Mouse (Mus musculus): ENCODE data around the gene Fam83g. TPM values are rescaled to one million over a fixed set of nuclear protein-coding genes. Genes with fewer than 3 reads are reported as not detected.

The Fam83g gene
- polyA plus RNA-seq, 1 experiment, result not detected

DNA sequence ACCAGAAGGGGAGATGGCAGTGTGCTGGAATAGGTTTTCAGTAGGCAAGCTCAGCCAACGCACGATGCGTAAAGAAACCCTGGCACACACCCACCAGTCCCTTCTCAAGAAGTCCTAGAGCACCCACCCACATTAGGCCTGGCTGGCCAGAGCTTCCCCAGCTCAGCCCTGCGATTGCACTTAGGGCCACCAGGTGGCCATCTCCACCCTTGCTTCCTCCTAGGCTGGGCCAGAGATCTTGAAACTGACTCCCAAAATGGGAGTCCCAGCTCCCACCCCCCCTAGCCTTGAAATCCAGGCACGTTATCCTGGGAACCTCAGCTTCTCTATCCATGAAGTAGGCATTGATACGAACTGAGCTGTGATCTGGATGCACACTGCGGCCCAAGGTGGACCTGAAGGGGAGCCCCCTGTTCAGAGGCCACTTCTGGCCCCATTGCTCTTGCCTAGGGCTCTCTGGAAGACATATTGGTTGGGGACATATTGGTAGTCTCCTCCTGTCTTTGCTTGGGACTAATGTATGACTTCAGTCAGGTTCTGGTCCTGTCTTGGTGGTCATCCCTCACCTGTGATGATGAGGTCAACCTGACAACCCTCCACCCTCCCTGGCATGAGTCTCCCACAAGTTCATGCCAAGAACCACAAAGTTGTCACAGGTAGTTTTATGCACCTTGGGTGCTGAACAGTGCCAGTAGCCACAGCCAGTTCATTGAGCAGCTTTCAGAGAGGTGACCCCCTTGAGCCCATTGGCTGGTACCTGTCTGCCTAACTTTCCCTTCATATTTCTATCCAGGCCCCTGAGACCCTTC is 17.7 kb upstream of the Fam83g start:
- Histone ChIP-seq H3ac (ENCODE audit: control insufficient read depth, insufficient read length, low read depth) (no peak overlapping the region), H3K79me3 (ENCODE audit: low read depth) (no peaks in the 10 kb centered on the region), H3K36me3 (ENCODE audit: control insufficient read depth, insufficient read depth) (no peaks in the 10 kb centered on the region), H3K4me3 (ENCODE audit: insufficient read depth, poor library complexity, severe bottlenecking) (no peak overlapping the region), H3K79me2 (ENCODE audit: control insufficient read depth, insufficient read depth) (no peaks in the 10 kb centered on the region), H3K27me3 (ENCODE audit: control insufficient read depth, insufficient read depth, insufficient read length) (peaks cover 4% of the 10 kb centered on the region)
- no peak for TF ChIP-seq MYOD1 (IDR thresholded peaks at IDR 0.05; ENCODE audit: control insufficient read depth, insufficient read length, low read depth)
- peak; percentile 68 for TF ChIP-seq CTCF (IDR thresholded peaks at IDR 0.05; ENCODE audit: control insufficient read depth, insufficient read depth, insufficient read length)

DNA sequence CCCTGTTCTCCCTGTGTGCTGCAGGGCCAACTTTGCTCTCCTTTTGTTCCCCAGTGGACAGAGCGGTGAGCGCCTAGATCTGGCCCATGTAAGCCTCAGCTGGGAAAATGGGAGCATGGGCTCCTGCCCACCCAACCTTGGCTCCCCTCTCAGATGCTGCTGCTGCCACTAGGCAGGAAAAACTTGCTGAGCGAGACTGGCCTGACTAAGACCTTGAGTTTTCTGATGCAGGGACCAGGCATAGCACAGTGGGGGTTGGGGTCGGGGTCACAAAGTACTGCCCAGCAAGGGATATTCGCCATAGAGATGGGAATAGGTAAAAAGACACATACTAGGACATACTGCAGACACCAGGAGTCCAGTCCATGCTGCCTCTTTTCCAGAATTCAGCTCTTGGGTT is 16.6 kb upstream of the Fam83g start:
- Histone ChIP-seq H3K27me3 (ENCODE audit: control insufficient read depth, insufficient read depth, insufficient read length) (peaks cover 4% of the 10 kb centered on the region), H3K4me3 (ENCODE audit: insufficient read depth, poor library complexity, severe bottlenecking) (no peak overlapping the region), H3ac (ENCODE audit: control insufficient read depth, insufficient read length, low read depth) (no peak overlapping the region), H3K79me2 (ENCODE audit: control insufficient read depth, insufficient read depth) (no peaks in the 10 kb centered on the region), H3K79me3 (ENCODE audit: low read depth) (no peaks in the 10 kb centered on the region), H3K36me3 (ENCODE audit: control insufficient read depth, insufficient read depth) (no peaks in the 10 kb centered on the region)
- no peak for TF ChIP-seq USF1 (IDR thresholded peaks at IDR 0.05; ENCODE audit: low read depth)
- TF ChIP-seq MAX (IDR thresholded peaks at IDR 0.05), result no peak
- no peak for TF ChIP-seq MYOG (IDR thresholded peaks at IDR 0.05; ENCODE audit: control insufficient read depth, extremely low read depth, insufficient read length)
- TF ChIP-seq MYOD1 (IDR thresholded peaks at IDR 0.05; ENCODE audit: control insufficient read depth, insufficient read length, low read depth), result no peak
- no peak for TF ChIP-seq CTCF (IDR thresholded peaks at IDR 0.05; ENCODE audit: control insufficient read depth, insufficient read depth, insufficient read length)
- no peak for TF ChIP-seq CEBPB (IDR thresholded peaks at IDR 0.05; ENCODE audit: low read depth)

DNA sequence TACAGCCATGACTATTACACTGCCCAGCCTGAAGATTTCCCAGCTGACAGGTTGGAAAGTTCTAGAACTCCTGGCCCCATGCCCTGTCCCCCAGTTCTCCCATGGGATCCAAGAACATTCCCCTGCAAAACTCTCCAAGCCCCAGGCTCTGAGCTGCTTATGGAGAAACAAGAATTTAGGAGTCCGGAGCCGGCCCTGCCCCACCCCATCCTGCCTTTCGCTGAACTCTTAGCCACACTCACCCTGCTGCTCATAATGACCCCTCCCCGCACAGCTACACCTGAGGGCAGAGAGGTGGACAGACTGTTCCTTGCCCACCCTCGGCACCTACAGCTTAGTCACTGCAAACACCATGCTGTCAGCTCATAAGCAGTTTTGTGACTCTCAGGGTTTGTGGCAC is 16.1 kb upstream of the Fam83g start:
- Histone ChIP-seq H3ac (ENCODE audit: control insufficient read depth, insufficient read length, low read depth) (no peak overlapping the region), H3K79me3 (ENCODE audit: low read depth) (no peaks in the 10 kb centered on the region), H3K36me3 (ENCODE audit: control insufficient read depth, insufficient read depth) (no peaks in the 10 kb centered on the region), H3K27me3 (ENCODE audit: control insufficient read depth, insufficient read depth, insufficient read length) (peaks cover 4% of the 10 kb centered on the region), H3K4me3 (ENCODE audit: insufficient read depth, poor library complexity, severe bottlenecking) (no peak overlapping the region), H3K79me2 (ENCODE audit: control insufficient read depth, insufficient read depth) (no peaks in the 10 kb centered on the region)
- no peak for TF ChIP-seq MYOG (IDR thresholded peaks at IDR 0.05; ENCODE audit: control insufficient read depth, extremely low read depth, insufficient read length)
- no peak for TF ChIP-seq USF1 (IDR thresholded peaks at IDR 0.05; ENCODE audit: low read depth)

DNA sequence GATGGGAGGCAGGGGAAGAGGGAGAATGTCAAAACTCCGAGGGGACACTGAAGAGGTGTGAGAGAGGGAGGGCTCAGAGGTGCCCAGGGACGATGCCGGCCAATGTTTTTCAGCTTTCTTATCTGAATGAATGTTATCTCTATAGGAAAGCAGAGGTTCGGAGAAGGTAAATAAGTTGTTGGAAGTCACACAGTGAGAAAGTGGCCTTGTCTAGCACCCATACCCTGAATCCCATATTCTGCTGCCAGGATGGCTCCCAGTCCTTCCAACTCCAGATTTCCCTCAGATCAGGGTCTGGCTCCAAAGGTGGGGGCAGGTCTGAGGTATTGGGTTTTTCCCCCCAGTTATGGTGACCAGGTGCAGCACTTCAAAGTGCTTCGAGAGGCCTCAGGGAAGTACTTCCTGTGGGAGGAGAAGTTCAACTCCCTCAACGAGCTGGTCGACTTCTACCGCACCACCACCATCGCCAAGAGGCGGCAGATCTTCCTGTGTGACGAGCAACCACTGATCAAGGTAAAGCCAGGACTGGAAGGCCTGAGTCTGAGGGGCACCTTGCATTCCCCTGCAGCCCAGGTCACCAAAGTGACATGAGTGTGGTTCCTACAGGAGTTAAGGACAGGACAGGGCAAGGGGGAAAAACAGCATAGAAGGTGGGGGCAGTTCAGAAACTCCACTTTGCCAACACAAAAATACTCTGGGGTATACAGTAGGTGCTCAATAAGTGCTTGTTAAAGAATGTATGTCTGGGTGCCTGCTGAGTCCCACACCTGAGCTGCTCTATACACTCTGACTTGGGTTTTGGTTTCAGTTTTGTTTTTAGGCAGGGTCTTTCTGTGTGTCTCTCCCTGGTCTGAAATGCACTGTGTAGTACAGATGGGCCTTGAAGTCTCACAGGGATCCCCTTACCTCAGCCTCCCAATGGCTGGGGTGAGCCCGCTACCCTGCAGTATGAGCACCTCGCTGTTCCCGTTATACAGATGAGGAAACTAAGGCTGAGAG is 14.1 kb upstream of the Fam83g start:
- TF ChIP-seq MYOG (IDR thresholded peaks at IDR 0.05; ENCODE audit: control insufficient read depth, extremely low read depth, insufficient read length) (no peak), CEBPB (IDR thresholded peaks at IDR 0.05; ENCODE audit: low read depth) (no peak), MAX (IDR thresholded peaks at IDR 0.05) (no peak), USF1 (IDR thresholded peaks at IDR 0.05; ENCODE audit: low read depth) (no peak), FOSL1 (IDR thresholded peaks at IDR 0.05; ENCODE audit: insufficient read depth, low read length, poor library complexity, severe bottlenecking) (no peak)
- Histone ChIP-seq H3K79me3 (ENCODE audit: low read depth) (no peaks in the 10 kb centered on the region), H3K36me3 (ENCODE audit: control insufficient read depth, insufficient read depth) (no peaks in the 10 kb centered on the region), H3K4me3 (ENCODE audit: insufficient read depth, poor library complexity, severe bottlenecking) (no peak overlapping the region), H3K79me2 (ENCODE audit: control insufficient read depth, insufficient read depth) (no peaks in the 10 kb centered on the region), H3ac (ENCODE audit: control insufficient read depth, insufficient read length, low read depth) (no peak overlapping the region), H3K27me3 (ENCODE audit: control insufficient read depth, insufficient read depth, insufficient read length) (peaks cover 4% of the 10 kb centered on the region)

DNA sequence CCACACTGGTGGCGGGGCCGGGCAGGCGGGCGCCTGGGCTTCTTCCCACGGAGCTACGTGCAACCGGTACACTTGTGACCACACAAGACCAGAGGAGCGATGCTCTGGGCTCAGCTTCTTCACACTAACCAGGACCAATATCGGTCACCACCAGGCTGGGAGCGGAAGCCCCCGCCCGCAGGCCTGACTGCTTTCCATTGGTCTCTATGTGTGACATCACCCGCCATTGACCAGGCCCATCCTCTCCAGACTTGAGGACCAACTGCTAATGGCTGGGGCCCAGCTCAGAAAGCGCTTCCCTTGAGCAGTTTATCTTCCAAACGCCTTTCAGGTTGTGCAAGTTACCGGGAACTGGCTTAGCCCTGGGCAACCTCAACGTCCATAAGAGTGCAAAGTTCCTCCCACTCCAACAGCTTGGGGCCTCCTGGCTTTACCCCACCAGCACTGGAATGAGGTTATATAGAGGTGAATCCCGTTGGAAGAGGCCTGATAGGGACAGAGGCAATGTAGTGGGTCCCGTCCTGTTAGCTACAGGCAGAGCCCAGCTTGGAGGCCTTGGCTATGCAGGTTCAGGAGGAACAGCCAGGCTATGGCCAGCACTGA is 12.0 kb upstream of the Fam83g start:
- Histone ChIP-seq H3K36me3 (ENCODE audit: control insufficient read depth, insufficient read depth) (no peaks in the 10 kb centered on the region), H3K79me3 (ENCODE audit: low read depth) (no peaks in the 10 kb centered on the region), H3K4me3 (ENCODE audit: insufficient read depth, poor library complexity, severe bottlenecking) (no peak overlapping the region), H3ac (ENCODE audit: control insufficient read depth, insufficient read length, low read depth) (no peak overlapping the region), H3K27me3 (ENCODE audit: control insufficient read depth, insufficient read depth, insufficient read length) (peaks cover 4% of the 10 kb centered on the region), H3K79me2 (ENCODE audit: control insufficient read depth, insufficient read depth) (no peaks in the 10 kb centered on the region)
- TF ChIP-seq MAX (IDR thresholded peaks at IDR 0.05), result no peak
- no peak for TF ChIP-seq CEBPB (IDR thresholded peaks at IDR 0.05; ENCODE audit: low read depth)
- TF ChIP-seq USF1 (IDR thresholded peaks at IDR 0.05; ENCODE audit: low read depth), result no peak
- no peak for TF ChIP-seq CTCF (IDR thresholded peaks at IDR 0.05; ENCODE audit: control insufficient read depth, insufficient read depth, insufficient read length)
- TF ChIP-seq MYOG (IDR thresholded peaks at IDR 0.05; ENCODE audit: control insufficient read depth, extremely low read depth, insufficient read length), result no peak
- no peak for TF ChIP-seq MYOD1 (IDR thresholded peaks at IDR 0.05; ENCODE audit: control insufficient read depth, insufficient read length, low read depth)
- no peak for TF ChIP-seq FOSL1 (IDR thresholded peaks at IDR 0.05; ENCODE audit: insufficient read depth, low read length, poor library complexity, severe bottlenecking)

All from C2C12 (cell line).